Mouse (Mus musculus) liver, embryonic 16.5 days (tissue): Measurements from ENCODE around the gene Tubb1. TPM values are rescaled to one million over a fixed set of nuclear protein-coding genes. Genes with fewer than 3 reads are reported as not detected.

ENCODE experiments used
- ATAC-seq: fragments of 200-750 bp; cut with Nextera tagmentation; 2 replicates; pipeline ENCODE4 v1.8.0; 2017; ENCODE audit warnings: low read depth, mild to moderate bottlenecking, moderate number of reproducible peaks, moderate library complexity
- H3K27ac ChIP-seq: fragments of 300-500 bp; sonication (generic); 2 replicates; pipeline ENCODE4 v1.5.1; 2014; ENCODE audit warnings: mild to moderate bottlenecking, low read length
- H3K27me3 ChIP-seq: fragments of 300-500 bp; sonication (generic); 2 replicates; pipeline ENCODE4 v1.6.1; 2014; ENCODE audit warnings: low read depth, low read length, mixed read lengths; ENCODE audit not compliant: control insufficient read depth, insufficient read depth
- H3K36me3 ChIP-seq: fragments of 300-500 bp; sonication (generic); 2 replicates; pipeline ENCODE4 v1.6.1; 2014; ENCODE audit warnings: mild to moderate bottlenecking; ENCODE audit not compliant: control insufficient read depth, insufficient read depth
- H3K4me1 ChIP-seq: fragments of 300-500 bp; sonication (generic); 2 replicates; pipeline ENCODE4 v1.6.1; 2014; ENCODE audit warnings: low read depth, low read length, mixed read lengths; ENCODE audit not compliant: control insufficient read depth
- H3K4me2 ChIP-seq: fragments of 300-500 bp; sonication (generic); 2 replicates; pipeline ENCODE4 v1.6.1; 2014; ENCODE audit warnings: low read depth, low read length, mixed read lengths
- H3K4me3 ChIP-seq: fragments of 300-500 bp; sonication (generic); 2 replicates; pipeline ENCODE4 v1.5.1; 2014; ENCODE audit warnings: low read depth, mild to moderate bottlenecking, low read length
- H3K9ac ChIP-seq: fragments of 300-500 bp; sonication (generic); 2 replicates; pipeline ENCODE4 v1.6.1; 2014; ENCODE audit warnings: low read depth, low read length
- H3K9me3 ChIP-seq: fragments of 300-500 bp; sonication (generic); replicated peaks from 2 replicates; pipeline ENCODE4 v1.6.1; 2016; ENCODE audit warnings: low read length; ENCODE audit not compliant: control insufficient read depth
- WGBS: fragments of 180-500 bp; shearing (Covaris S2); extraction: QIAGEN DNeasy Blood & Tissue Kit; methylation state at CpG from one replicate; pipeline ENCODE4 v1.1.7; 2014; ENCODE audit not compliant: insufficient replicate concordance; 5-methylcytosine and 5-hydroxymethylcytosine counted together
- polyA plus RNA-seq: library from polyadenylated mRNA; unstranded; fragments of >200 nt; fragmentation: Nextera tagmentation; extraction: Ambion mirVana; gene quantifications from 2 replicates; pipeline ENCODE4 v1.2.1, GENCODE M21; 2015

Gene Tubb1
- polyA plus RNA-seq, 1 experiment from 2014 or later = 23.5 TPM

- 74% methylated on average over 4 of the region's 4 CpGs for WGBS
- no peak overlapping the region for H3K9ac ChIP-seq
- no peak overlapping the region for H3K27ac ChIP-seq
- H3K36me3 ChIP-seq = no peaks in the 10 kb centered on the region
- peaks cover 23% of the 10 kb centered on the region for H3K4me1 ChIP-seq
- no peak overlapping the region for H3K4me2 ChIP-seq
- no peak overlapping the region for H3K4me3 ChIP-seq
- no peaks in the 10 kb centered on the region for H3K9me3 ChIP-seq
- ATAC-seq = no peak
- no peaks in the 10 kb centered on the region for H3K27me3 ChIP-seq
Observed at GRCm38 (mm10) chr2:174448405-174448804, 2.1 kb upstream of the Tubb1 start.

DNA sequence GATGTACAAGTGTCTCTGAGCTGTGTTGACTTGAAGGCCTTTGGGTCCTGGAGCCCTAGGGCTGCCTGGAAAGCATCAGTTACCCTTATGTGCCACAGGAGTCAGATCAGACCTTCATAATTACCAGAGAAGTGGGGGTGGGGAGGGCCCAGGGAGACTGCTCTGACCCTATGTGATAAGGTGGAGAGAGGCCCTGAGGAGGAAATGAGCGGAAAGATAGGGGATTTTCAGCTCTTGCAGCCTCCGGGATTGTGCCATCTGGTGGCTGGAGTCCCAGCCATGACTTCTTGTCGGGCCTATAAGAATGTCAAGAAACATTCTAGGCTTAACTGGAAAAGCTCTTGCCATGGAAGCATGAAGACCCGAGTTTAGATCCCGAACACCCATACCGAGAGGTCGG lies 3.2 kb downstream of the Tubb1 start:
- peak overlapping the region; percentile 17; the same call in 1 of the 2 replicates for H3K9ac ChIP-seq
- peak; percentile 96 for ATAC-seq

DNA sequence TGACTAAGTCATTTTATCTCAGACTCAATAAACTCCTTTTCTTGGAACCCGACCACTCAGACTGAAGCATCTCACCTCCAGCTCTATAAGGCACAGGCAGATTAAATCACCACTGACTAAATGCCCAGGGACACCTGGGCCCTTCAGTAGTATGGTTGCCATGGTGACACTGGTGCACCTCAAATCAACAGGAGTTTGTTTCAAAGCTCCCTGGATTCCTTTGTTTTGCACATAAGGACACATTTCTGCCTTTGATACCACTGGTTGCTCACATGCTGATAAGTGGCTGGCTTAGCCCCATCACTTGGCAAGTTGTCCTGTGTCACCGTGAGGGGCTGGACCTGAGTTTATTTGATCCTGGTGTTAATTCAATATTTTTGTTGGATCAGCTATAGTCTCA lies 8.9 kb downstream of the Tubb1 start:
- Histone ChIP-seq H3K36me3 (peaks cover 24% of the 10 kb centered on the region), H3K4me3 (no peak overlapping the region), H3K27ac (no peak overlapping the region), H3K27me3 (no peaks in the 10 kb centered on the region), H3K4me1 (peaks cover 19% of the 10 kb centered on the region), H3K9me3 (no peaks in the 10 kb centered on the region), H3K9ac (no peak overlapping the region), H3K4me2 (no peak overlapping the region)
- no peak for ATAC-seq
- WGBS = 65% methylated on average over 2 of the region's 2 CpGs

More for the DNA sequence above, 3.2 kb downstream of the Tubb1 start:
- no peak overlapping the region for H3K4me3 ChIP-seq
- H3K4me1 ChIP-seq = peaks cover 37% of the 10 kb centered on the region
- 28% methylated on average over 7 of the region's 7 CpGs for WGBS
- no peaks in the 10 kb centered on the region for H3K27me3 ChIP-seq
- no peaks in the 10 kb centered on the region for H3K36me3 ChIP-seq
- H3K9me3 ChIP-seq = no peaks in the 10 kb centered on the region
- peak overlapping the region; percentile 38 for H3K4me2 ChIP-seq
- H3K27ac ChIP-seq = peak overlapping the region; percentile 81

GRCm38 (mm10) chr2:174463370-174463769 lies 12.9 kb downstream of the Tubb1 start:
- 26% methylated on average over 10 of the region's 10 CpGs for WGBS
- H3K27ac ChIP-seq = peak overlapping the region; percentile 67
- H3K4me1 ChIP-seq = peaks cover 13% of the 10 kb centered on the region
- no peaks in the 10 kb centered on the region for H3K27me3 ChIP-seq
- H3K9me3 ChIP-seq = no peaks in the 10 kb centered on the region
- peak; percentile 2; the same call in 1 of the 2 replicates for ATAC-seq
- peak overlapping the region; percentile 92 for H3K4me2 ChIP-seq
- H3K36me3 ChIP-seq = peaks cover 44% of the 10 kb centered on the region
- peak overlapping the region; percentile 77 for H3K9ac ChIP-seq
- peak overlapping the region; percentile 75 for H3K4me3 ChIP-seq

- peaks cover 45% of the 10 kb centered on the region for H3K36me3 ChIP-seq
- WGBS = 2% methylated on average over 48 of the region's 48 CpGs
- ATAC-seq = peak; percentile 100
Observed at GRCm38 (mm10) chr2:174463789-174464523, 13.5 kb downstream of the Tubb1 start, which contains the start of gene Atp5e. Atp5e (minus strand) TSS chr2:174464105.

GRCm38 (mm10) chr2:174470333-174470732 lies 19.8 kb downstream of the Tubb1 start:
- H3K36me3 ChIP-seq = peaks cover 32% of the 10 kb centered on the region
- peaks cover 32% of the 10 kb centered on the region for H3K4me1 ChIP-seq
- no peak overlapping the region for H3K9ac ChIP-seq
- no peaks in the 10 kb centered on the region for H3K27me3 ChIP-seq
- H3K4me3 ChIP-seq = no peak overlapping the region
- 24% methylated on average over 4 of the region's 4 CpGs for WGBS
- H3K9me3 ChIP-seq = no peaks in the 10 kb centered on the region
- H3K27ac ChIP-seq = 0 out of 2 replicates have a peak overlapping the region, but pooled peaks have one; percentile 42
- ATAC-seq = no peak
- peak overlapping the region; percentile 82; the same call in 1 of the 2 replicates for H3K4me2 ChIP-seq

More at GRCm38 (mm10) chr2:174463789-174464523, 13.5 kb downstream of the Tubb1 start, which contains the start of gene Atp5e:
- peaks cover 13% of the 10 kb centered on the region for H3K4me1 ChIP-seq
- peak within 1 kb of the TSS; percentile 67 for H3K27ac ChIP-seq
- H3K9ac ChIP-seq = peak within 1 kb of the TSS; percentile 77
- peak within 1 kb of the TSS; percentile 75 for H3K4me3 ChIP-seq
- no peaks in the 10 kb centered on the region for H3K27me3 ChIP-seq
- H3K4me2 ChIP-seq = peak within 1 kb of the TSS; percentile 92
- H3K9me3 ChIP-seq = no peaks in the 10 kb centered on the region

GRCm38 (mm10) chr2:174470786-174471405 lies 20.4 kb downstream of the Tubb1 start:
- H3K36me3 ChIP-seq = peaks cover 27% of the 10 kb centered on the region
- H3K27ac ChIP-seq = peak overlapping the region; percentile 6
- H3K9ac ChIP-seq = no peak overlapping the region; the same call in 1 of the 2 replicates
- ATAC-seq = no peak
- H3K9me3 ChIP-seq = no peaks in the 10 kb centered on the region
- peaks cover 32% of the 10 kb centered on the region for H3K4me1 ChIP-seq
- H3K4me2 ChIP-seq = peak overlapping the region; percentile 82
- no peaks in the 10 kb centered on the region for H3K27me3 ChIP-seq
- peak overlapping the region; percentile 88 for H3K4me3 ChIP-seq
- WGBS = 76% methylated on average over 7 of the region's 7 CpGs

DNA sequence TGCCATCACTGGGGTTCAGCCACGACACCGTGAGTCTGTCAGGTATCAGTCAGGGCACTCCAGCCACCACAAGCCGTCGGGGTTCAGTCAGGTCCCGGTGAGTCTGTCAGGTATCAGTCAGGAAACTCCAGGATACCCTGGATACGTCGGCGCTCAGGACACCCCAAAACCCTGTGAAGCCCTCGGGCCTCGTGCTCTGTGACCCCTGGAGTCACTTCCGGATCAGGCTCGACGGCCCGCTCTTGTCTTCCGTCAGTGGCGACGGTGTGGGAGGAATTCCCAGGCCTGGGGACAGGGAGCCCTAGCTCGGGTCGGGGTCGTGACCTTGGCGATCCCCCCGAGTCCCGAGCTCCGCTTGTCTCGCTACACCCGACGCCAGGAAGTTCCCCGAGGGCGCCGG lies 21.9 kb downstream of the Tubb1 start:
- WGBS = 3% methylated on average over 30 of the region's 30 CpGs

More for the DNA sequence above, 21.9 kb downstream of the Tubb1 start:
- H3K4me3 ChIP-seq = peak overlapping the region; percentile 88
- H3K9me3 ChIP-seq = no peaks in the 10 kb centered on the region
- peaks cover 14% of the 10 kb centered on the region for H3K36me3 ChIP-seq
- H3K4me1 ChIP-seq = peaks cover 32% of the 10 kb centered on the region
- H3K27ac ChIP-seq = peak overlapping the region; percentile 92
- H3K9ac ChIP-seq = peak overlapping the region; percentile 95
- peak; percentile 9 for ATAC-seq
- H3K27me3 ChIP-seq = no peaks in the 10 kb centered on the region
- peak overlapping the region; percentile 82 for H3K4me2 ChIP-seq
